Mouse (Mus musculus) brain, embryonic 14.5 days (tissue): ENCODE measurements around the gene Olfr874.

Experiments
- CTCF ChIP-seq: fragments of 200-500 bp; IDR thresholded peaks from 2 replicates; pipeline ENCODE4 v1.5.1; 2012; ENCODE audit warnings: inconsistent platforms, mild to moderate bottlenecking, moderate library complexity, borderline replicate concordance; ENCODE audit not compliant: insufficient read depth, insufficient read length; ENCODE audit errors: extremely low read depth
- POLR2A ChIP-seq: fragments of 200-500 bp; IDR thresholded peaks from 2 replicates; pipeline ENCODE4 v1.6.1; 2012; ENCODE audit warnings: mild to moderate bottlenecking, inconsistent platforms, borderline replicate concordance; ENCODE audit not compliant: poor library complexity, insufficient read depth, insufficient read length, severe bottlenecking; ENCODE audit errors: extremely low read depth

DNA sequence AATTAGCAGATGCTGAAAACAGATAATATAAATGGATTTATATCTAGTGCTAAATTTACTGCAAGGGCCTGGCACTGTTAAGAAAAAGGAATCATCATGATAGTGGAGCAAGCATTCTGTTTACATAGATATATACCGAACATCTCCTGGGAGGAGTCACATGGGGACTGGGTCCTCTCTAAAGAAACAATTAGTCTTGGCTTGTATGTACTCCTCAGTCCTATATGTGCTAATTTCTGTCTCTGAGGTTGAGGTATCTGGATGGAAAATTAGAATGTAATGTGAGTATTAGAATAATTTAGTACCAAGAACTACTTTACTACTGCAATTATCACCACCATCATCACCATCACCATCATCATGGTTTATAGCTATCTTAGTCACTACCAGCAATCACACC, 28.8 kb upstream of the Olfr874 start, which contains the start of gene Olfr160:
- TF ChIP-seq CTCF (no peak), POLR2A (no peak)
